Mouse (Mus musculus) adrenal gland (tissue): Measurements from ENCODE around the gene Lin28a.

Source experiments
- intact Hi-C: fragments of 180-260 bp; cut with DNase I; formaldehyde crosslinking; loops from one replicate; pipeline ENCODE4 v1.15.1; 2025

Lin28a gene

GRCm38 (mm10) chr4:133980496-133980895 is 38.1 kb downstream of the Lin28a start:
- intact Hi-C loops, result no loop called here

DNA sequence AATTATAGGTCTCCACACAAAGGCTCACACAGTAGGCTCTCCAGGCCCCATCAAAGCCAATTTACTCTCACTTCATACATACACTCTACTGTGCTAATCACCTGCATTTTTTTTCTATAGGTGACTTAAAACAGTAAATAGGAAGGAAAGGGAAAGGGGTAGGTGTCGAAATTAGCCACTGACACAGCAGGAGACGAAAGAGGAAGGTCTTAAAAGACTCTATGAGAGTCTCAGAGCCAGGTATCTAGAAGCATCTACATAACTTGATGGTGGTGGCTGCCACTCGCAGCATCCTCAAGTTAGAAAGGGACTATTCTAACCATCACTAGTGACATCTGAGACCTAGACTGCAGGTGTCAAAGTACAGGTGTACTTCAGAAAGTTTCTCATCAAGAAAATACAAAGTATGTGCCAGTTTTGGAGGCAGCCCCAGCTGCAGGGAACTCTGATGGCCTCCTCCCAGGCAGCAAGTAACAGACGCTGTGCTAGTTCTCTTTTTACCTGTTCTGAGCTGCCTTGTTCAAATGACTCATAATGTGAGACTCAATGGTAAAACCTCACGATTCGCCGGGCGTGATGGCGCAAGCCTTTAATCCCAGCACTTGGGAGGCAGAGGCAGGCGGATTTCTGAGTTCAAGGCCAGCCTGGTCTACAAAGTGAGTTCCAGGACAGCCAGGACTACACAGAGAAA is 40.5 kb downstream of the Lin28a start:
- intact Hi-C loops, result no loop called here

GRCm38 (mm10) chr4:133971741-133972140 is 46.9 kb downstream of the Lin28a start:
- intact Hi-C loops, result no loop called here

GRCm38 (mm10) chr4:133970876-133971275 is 47.8 kb downstream of the Lin28a start:
- intact Hi-C loops, result no loop called here

DNA sequence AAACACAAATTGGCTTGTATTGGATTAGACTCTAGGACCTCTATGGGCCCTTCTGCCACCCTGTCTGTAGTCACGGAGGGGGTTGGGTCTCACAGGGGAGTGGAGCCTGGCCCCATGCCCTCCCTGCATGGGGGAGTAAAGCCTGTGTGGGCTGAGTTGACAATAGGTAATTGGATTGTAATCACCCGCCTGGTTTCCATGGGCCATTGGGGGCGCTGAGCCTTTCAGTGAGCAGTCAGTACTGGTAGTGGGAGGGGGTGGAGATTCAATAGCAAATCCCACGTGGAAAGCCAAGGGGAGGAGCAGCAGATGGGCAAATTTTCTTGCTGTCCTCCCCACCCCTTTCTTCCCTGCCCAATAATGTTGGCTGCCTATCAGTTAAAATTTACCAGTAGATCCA is 48.4 kb downstream of the Lin28a start:
- intact Hi-C loops, result no loop called here

DNA sequence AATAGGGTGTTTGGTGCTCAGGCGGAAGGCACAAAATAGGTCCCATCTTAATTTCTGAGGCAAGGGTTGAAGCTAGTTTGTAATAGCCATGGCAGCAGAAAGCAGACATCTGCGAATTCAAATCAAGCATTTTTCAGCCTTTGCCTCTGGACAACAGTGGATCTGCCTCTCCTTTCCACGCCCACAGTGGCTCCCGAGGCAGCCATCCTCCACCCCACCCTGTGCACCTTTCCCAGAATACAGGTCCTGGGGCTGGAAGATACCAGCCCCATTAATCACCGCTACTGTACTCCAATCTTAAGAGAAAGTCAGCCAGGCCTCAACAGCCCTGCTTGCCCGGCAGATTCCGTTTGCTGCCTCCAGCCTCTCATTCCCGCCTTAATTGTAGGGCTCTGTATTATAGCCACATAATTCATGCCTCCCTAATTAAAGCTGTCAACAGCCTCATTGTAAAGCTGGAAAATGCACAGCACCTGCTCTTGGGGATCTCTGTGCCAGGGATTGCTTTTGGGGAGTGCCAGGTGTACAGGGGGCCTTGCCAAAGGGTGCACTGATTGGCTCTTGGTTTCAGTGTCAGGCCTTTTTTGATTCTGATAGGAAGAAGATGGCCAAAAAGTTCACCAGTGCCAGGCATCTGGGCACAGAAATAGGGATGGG is 49.4 kb downstream of the Lin28a start:
- intact Hi-C loops, result no loop called here

DNA sequence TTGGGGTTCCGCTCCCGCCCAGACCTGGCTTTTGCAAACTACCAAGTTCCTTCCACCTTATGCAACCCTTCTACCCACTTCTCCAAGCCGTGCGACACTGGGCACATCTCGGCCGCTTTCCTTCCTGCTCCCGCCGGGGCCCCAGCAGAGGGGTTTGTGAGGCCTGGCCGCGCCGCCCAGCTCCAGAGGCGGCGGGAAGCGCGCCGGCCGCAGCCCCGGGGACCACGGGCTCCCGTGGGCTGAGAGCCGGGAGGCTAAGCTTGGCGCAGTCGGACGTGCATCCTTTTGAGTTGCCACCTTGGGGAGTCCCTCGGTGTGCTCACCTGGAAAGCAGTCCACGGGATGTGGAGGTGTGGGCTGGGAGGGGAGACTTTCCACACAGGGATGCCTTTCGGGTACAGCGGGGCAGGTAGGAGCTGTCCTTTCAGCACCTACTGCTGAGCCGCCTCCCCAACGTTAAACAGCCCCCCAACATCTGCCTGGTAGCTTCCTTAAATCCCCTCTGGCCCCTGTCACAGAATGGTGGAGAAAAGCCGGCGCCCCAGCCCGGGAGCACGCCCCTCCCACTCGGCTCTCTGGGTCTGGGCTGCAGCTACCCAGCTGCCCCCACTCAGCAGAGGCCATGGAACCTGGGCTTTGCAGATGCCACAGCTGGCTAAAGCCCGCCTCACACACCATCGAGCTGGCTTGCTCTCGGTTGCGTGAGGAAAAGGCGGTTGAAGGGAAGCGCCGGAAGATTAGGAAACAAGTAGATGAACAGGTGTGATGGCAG is 50.3 kb downstream of the Lin28a start, which contains the start of gene Hmgn2:
TSS of gene Hmgn2 (minus strand) at position 501 of the 772 bp plus-strand sequence.
- intact Hi-C loops, result no loop called here

DNA sequence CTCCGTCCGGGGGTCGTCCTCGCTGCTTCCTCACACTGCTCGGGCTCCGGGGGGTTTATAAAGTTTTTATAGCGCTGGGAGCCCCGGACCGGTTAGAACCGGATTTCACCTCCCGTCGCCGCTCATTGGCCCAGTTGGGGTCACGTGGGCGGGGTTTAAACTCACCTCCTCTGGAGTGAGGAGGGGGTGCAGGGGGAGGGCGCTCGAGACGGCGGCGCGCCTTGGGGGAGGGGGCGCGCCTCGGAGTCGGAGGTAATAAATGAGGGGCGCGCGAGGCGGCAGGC is 50.8 kb downstream of the Lin28a start:
- intact Hi-C loops, result no loop called here

DNA sequence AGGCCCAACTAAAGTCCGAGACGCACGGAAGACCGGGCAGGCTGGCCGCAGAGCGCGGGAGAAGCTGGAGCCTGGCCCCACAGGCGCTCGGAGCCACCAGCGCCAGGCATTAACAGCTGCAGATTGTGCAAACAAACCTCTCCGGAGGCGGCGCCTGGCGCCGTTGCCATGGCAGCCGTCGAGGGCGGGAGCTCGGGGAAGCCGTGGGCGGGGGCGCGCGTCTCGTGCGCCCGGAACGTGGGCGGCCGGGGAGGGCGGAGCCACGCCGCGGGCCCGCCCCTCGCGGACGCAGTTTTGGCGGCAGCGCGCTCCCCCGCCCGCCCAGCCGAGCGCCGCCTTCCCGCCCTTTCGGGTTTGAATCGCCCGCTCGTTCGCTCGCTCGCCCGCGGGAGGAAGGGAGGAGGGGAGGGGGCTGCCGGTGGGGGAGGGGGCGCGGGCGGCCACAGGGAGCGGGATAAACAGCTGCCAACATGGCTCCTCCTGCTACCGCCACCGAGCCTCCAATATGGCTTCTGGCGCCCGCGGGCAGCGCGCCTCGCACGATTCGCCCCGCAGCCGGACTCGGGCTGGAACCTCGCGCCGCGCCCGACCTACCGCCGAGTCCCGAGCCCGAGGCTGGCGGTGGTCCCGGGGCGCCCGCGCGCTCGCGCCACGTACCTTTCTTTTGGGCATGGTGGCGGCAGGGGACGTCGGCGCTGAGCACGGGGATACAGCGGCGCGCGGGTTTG is 51.3 kb downstream of the Lin28a start:
- intact Hi-C loops, result no loop called here

GRCm38 (mm10) chr4:133966271-133966940 is 52.2 kb downstream of the Lin28a start:
- intact Hi-C loops, result no loop called here

GRCm38 (mm10) chr4:133962566-133962965 is 56.1 kb downstream of the Lin28a start:
- intact Hi-C loops, result loop anchor here (5.0 kb wide), 1 partner anchor 35 kb away; no protein-coding TSS in a partner anchor

DNA sequence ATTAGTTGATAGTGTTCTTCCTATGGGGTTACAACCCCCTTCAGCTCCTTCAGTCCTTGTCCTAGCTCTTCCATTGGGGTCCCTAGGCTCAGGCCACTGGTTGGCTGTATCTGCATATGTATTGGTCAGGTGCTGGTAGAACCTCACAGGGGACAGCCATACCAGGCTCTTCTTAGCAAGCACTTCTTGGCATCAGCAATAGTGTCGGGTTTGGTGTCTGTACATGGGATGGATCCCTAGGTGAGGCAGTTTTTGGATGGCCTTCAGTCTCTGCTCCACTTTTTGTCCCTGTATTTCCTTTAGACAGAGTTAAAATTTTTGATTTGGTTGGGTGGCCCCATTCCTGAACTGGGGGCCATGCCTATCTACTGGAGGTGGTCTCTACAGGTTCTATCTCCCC is 59.8 kb downstream of the Lin28a start:
- intact Hi-C loops, result no loop called here

DNA sequence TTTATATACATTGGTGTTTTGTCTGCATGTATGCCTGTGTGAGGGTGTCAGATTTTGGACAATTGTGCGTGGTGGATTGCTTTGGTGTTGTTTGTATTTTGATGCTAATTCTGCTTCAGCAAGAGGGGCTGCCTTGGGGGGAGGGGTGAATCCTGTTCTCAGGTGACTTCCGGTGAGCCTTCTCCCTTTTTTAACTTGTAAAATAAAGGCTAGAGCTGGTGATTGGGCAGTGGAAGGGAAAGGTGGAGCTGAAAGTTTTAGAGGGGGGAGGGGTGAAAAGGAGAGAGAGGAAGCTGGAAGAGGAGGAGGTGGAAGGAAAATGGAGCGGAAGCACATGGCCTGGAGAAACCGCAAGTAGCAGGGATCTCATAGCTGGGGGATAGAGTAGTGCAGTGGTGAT is 62.3 kb downstream of the Lin28a start:
- intact Hi-C loops, result no loop called here
